Mouse (Mus musculus) C2C12 (cell line): ENCODE results near the gene Dyrk1b. TPM values are rescaled to one million over a fixed set of nuclear protein-coding genes. Genes with fewer than 3 reads are reported as not detected.

ENCODE experiments used
- H3K27me3 ChIP-seq: one replicate; pipeline ENCODE4 v1.6.1; 2011; ENCODE audit not compliant: control insufficient read depth, insufficient read depth, insufficient read length
- H3K36me3 ChIP-seq: one replicate; pipeline ENCODE4 v1.6.1; 2011; ENCODE audit not compliant: control insufficient read depth, insufficient read depth
- H3K4me3 ChIP-seq: one replicate; pipeline ENCODE4 v1.5.1; 2011; ENCODE audit warnings: mild to moderate bottlenecking, control low read depth; ENCODE audit not compliant: poor library complexity, insufficient read depth, severe bottlenecking
- H3K79me2 ChIP-seq: one replicate; pipeline ENCODE4 v1.6.1; 2011; ENCODE audit not compliant: control insufficient read depth, insufficient read depth
- H3K79me3 ChIP-seq: one replicate; pipeline ENCODE4 v1.6.1; 2011; ENCODE audit warnings: low read depth, control low read depth
- H3ac ChIP-seq: one replicate; pipeline ENCODE3; 2011; ENCODE audit warnings: low read depth; ENCODE audit not compliant: control insufficient read depth, insufficient read length
- CEBPB ChIP-seq: IDR thresholded peaks from one replicate; pipeline ENCODE4 v1.6.1; 2011; ENCODE audit warnings: low read depth, mild to moderate bottlenecking, control low read depth, moderate library complexity
- CTCF ChIP-seq: IDR thresholded peaks from one replicate; pipeline ENCODE4 v1.5.1; 2011; ENCODE audit not compliant: control insufficient read depth, insufficient read depth, insufficient read length
- FOSL1 ChIP-seq: IDR thresholded peaks from one replicate; pipeline ENCODE4 v1.8.0; 2011; ENCODE audit warnings: mild to moderate bottlenecking, low read length; ENCODE audit not compliant: poor library complexity, insufficient read depth, severe bottlenecking
- MAX ChIP-seq: IDR thresholded peaks from one replicate; pipeline ENCODE4 v1.6.1; 2011; ENCODE audit warnings: mild to moderate bottlenecking, control low read depth
- MYOD1 ChIP-seq: IDR thresholded peaks from one replicate; pipeline ENCODE4 v1.6.1; 2011; ENCODE audit warnings: low read depth; ENCODE audit not compliant: control insufficient read depth, insufficient read length
- MYOG ChIP-seq: IDR thresholded peaks from one replicate; pipeline ENCODE4 v1.6.1; 2011; ENCODE audit not compliant: control insufficient read depth, insufficient read length; ENCODE audit errors: extremely low read depth
- USF1 ChIP-seq: IDR thresholded peaks from one replicate; pipeline ENCODE4 v1.6.1; 2011; ENCODE audit warnings: low read depth, mild to moderate bottlenecking, control low read depth, moderate library complexity
- polyA plus RNA-seq: library from polyadenylated mRNA; unstranded; fragments of >200 nt; fragmentation: generic; extraction: Trizol; gene quantifications from one replicate; pipeline ENCODE4 v1.2.1, GENCODE M21; 2012; ENCODE audit warnings: missing spikeins

Dyrk1b gene
- polyA plus RNA-seq, 1 experiment, result 5.3 TPM

GRCm38 (mm10) chr7:28185884-28186283 is 6.6 kb downstream of the Dyrk1b start:
- TF ChIP-seq FOSL1 (no peak), CEBPB (no peak), MYOD1 (no peak), CTCF (no peak), USF1 (no peak), MAX (no peak), MYOG (no peak)
- no peaks in the 10 kb centered on the region for H3K79me3 ChIP-seq
- H3K36me3 ChIP-seq, result peaks cover 57% of the 10 kb centered on the region
- no peaks in the 10 kb centered on the region for H3K27me3 ChIP-seq
- H3ac ChIP-seq, result no peak overlapping the region
- no peaks in the 10 kb centered on the region for H3K79me2 ChIP-seq
- no peak overlapping the region for H3K4me3 ChIP-seq

- Histone ChIP-seq H3ac (no peak overlapping the region), H3K4me3 (no peak overlapping the region), H3K79me3 (no peaks in the 10 kb centered on the region), H3K36me3 (peaks cover 60% of the 10 kb centered on the region), H3K79me2 (no peaks in the 10 kb centered on the region), H3K27me3 (no peaks in the 10 kb centered on the region)
- TF ChIP-seq CEBPB (no peak), MYOD1 (no peak), FOSL1 (no peak), MYOG (no peak), MAX (no peak), USF1 (no peak), CTCF (no peak)
Measured at GRCm38 (mm10) chr7:28186631-28187030, 7.4 kb downstream of the Dyrk1b start.

GRCm38 (mm10) chr7:28191489-28191888 is 12.2 kb downstream of the Dyrk1b start:
- H3ac ChIP-seq, result no peak overlapping the region
- peaks cover 43% of the 10 kb centered on the region for H3K36me3 ChIP-seq
- TF ChIP-seq MAX (no peak), FOSL1 (no peak), MYOG (no peak), CEBPB (no peak), USF1 (no peak), MYOD1 (no peak), CTCF (no peak)
- H3K79me2 ChIP-seq, result no peaks in the 10 kb centered on the region
- no peaks in the 10 kb centered on the region for H3K79me3 ChIP-seq
- no peak overlapping the region for H3K4me3 ChIP-seq
- no peaks in the 10 kb centered on the region for H3K27me3 ChIP-seq

- no peak overlapping the region for H3K4me3 ChIP-seq
- H3K79me2 ChIP-seq, result no peaks in the 10 kb centered on the region
- H3ac ChIP-seq, result no peak overlapping the region
- TF ChIP-seq MYOD1 (no peak), CTCF (no peak), CEBPB (no peak), USF1 (no peak), FOSL1 (no peak), MYOG (no peak), MAX (no peak)
- H3K79me3 ChIP-seq, result no peaks in the 10 kb centered on the region
- no peaks in the 10 kb centered on the region for H3K27me3 ChIP-seq
- peaks cover 43% of the 10 kb centered on the region for H3K36me3 ChIP-seq
Measured at GRCm38 (mm10) chr7:28191903-28192302, 12.6 kb downstream of the Dyrk1b start.

GRCm38 (mm10) chr7:28195414-28196098 is 16.3 kb downstream of the Dyrk1b start:
- Histone ChIP-seq H3ac (no peak overlapping the region), H3K36me3 (peaks cover 22% of the 10 kb centered on the region), H3K79me2 (no peaks in the 10 kb centered on the region), H3K27me3 (no peaks in the 10 kb centered on the region), H3K79me3 (no peaks in the 10 kb centered on the region), H3K4me3 (no peak overlapping the region)
- TF ChIP-seq CEBPB (no peak), FOSL1 (no peak), USF1 (no peak), CTCF (no peak), MYOG (no peak), MAX (no peak), MYOD1 (no peak)

- TF ChIP-seq USF1, result no peak
- TF ChIP-seq MYOD1, result no peak
- TF ChIP-seq MYOG, result no peak
- TF ChIP-seq MAX, result no peak
- TF ChIP-seq FOSL1, result no peak
- TF ChIP-seq CTCF, result no peak
- no peak for TF ChIP-seq CEBPB
- Histone ChIP-seq H3K79me2 (no peaks in the 10 kb centered on the region), H3K36me3 (peaks cover 13% of the 10 kb centered on the region), H3ac (no peak overlapping the region), H3K79me3 (no peaks in the 10 kb centered on the region), H3K4me3 (no peak overlapping the region), H3K27me3 (no peaks in the 10 kb centered on the region)
Measured at GRCm38 (mm10) chr7:28196528-28196927, 17.3 kb downstream of the Dyrk1b start.
